Mouse (Mus musculus): Measurements from ENCODE around the gene Noc4l.

GRCm38 (mm10) chr5:110635951-110636707 lies 17.1 kb downstream of the Noc4l start:
- TF ChIP-seq POLR2A (IDR thresholded peaks at IDR 0.05; ENCODE audit: low read depth, low read length) = no peak
- no peak for TF ChIP-seq CTCF (IDR thresholded peaks at IDR 0.05; ENCODE audit: extremely low read depth, insufficient read depth, insufficient read length, insufficient replicate concordance)
